Mouse (Mus musculus): ENCODE measurements around the gene Tgif2.
"Not testable (repeated sequence)": the region's sequence is repeated elsewhere in the genome, so short reads cannot be mapped to it uniquely, and the experiment has no call there.

DNA sequence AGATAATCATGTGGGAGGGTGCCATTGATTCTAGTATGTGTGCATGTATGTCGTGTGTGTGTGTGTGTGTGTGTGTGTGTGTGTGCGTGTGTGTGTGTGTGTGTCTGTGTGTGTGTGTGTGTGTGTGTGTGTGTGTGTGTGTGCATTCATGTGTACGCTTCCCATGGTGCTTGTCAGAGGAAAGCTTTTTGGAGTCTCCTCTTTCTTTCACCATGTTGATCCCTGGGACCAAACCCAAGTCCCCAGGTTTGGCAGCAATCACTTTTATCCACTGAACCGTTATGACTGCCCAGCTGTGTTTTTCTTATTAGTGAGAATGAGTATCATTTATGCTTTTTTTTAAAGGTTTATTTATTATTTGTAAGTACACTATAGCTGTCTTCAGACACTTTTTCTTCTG, 62.6 kb downstream of the Tgif2 start:
- TF ChIP-seq POLR2A (IDR thresholded peaks at IDR 0.05; ENCODE audit: borderline replicate concordance, control insufficient read depth, low read depth, low read length); CTCF (IDR thresholded peaks at IDR 0.05; ENCODE audit: control insufficient read depth, insufficient read depth, low read length): not testable (repeated sequence)
